Mouse (Mus musculus): ENCODE results near the gene Mrpl48. TPM values are rescaled to one million over a fixed set of nuclear protein-coding genes. Genes with fewer than 3 reads are reported as not detected.
A peak's percentile ranks its signal among the peaks of the same experiment; 100 is the strongest.

Gene Mrpl48
- polyA plus RNA-seq, 1 experiment from 2014 or later, result 91.9 TPM

DNA sequence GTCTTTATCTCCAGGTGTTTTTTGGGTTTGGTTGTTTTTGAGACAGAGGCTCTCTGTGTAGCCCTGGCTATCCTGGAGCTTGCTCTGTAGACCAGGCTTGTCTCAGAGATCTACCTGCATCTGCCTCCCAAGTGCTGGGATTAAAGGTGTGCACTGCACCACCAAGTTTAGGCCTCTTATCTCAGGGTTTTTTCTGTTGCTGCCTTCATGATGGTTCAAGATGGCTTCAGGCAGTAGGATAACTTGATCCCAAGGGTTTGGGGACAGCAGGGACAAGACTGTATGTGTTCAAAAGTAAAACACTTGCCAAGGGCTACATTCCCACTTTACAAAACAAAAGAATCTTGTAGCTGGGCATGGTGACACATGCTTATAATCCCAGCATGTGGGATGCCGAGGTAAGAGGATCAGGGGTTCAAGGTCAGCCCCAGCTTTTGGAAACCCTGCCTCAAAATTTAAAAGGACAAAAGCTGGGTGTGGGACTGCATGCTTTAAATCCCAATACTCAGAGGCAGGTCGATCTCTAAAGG is 106.2 kb downstream of the Mrpl48 start:
- Histone ChIP-seq H3K4me3 (ENCODE audit: inconsistent target) (no peak overlapping the region), H3K79me2 (ENCODE audit: inconsistent target) (peaks cover 8% of the 10 kb centered on the region), H3K36me3 (ENCODE audit: inconsistent target) (peaks cover 30% of the 10 kb centered on the region), H3K27ac (no peak overlapping the region)
- WGBS (ENCODE audit: missing documents), result 46% methylated on average over 2 of the region's 2 CpGs

DNA sequence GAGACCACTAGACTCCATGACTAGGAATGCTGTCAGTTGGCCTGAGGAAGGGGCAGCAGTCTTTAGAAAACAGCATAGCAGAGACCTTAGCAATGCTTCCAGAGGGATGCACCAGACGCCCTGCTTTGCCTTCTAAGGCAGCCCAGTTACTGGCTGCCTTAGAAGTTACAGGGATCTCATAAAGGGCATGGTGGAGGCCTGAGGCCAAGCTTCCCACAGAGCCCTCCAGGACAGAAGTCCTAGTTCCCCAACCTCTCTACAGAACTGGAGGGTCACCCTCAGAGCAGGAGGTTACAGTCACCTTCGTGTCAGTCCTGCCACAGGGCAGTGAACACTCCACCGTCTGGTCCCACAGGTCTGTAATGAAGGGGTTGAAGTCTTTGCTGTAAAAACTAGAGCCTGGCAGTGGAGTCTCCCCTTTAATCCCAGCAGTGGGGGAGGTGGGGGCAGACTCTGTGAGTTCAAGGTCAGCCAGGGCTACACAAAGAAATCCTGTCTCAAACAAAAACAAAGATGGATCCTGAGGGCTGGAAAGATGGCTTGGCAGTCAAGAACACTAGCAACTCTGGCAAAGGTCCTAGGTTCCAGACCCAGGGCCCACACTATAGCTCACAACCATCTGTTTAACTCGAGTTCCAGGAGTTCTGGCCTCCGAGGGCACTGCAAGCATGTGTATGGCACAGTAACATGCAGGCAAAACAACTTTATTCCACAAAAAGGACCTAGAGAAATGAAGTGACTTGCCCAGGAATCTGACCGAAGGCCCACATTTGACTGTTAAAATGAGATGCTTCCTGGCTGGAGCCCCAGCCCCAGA is 106.9 kb downstream of the Mrpl48 start:
- H3K36me3 ChIP-seq (ENCODE audit: inconsistent target), result peaks cover 36% of the 10 kb centered on the region
- H3K4me3 ChIP-seq (ENCODE audit: inconsistent target), result no peak overlapping the region
- no peak overlapping the region for H3K27ac ChIP-seq
- H3K79me2 ChIP-seq (ENCODE audit: inconsistent target), result peaks cover 15% of the 10 kb centered on the region
- WGBS (ENCODE audit: missing documents), result 78% methylated on average over 6 of the region's 6 CpGs

DNA sequence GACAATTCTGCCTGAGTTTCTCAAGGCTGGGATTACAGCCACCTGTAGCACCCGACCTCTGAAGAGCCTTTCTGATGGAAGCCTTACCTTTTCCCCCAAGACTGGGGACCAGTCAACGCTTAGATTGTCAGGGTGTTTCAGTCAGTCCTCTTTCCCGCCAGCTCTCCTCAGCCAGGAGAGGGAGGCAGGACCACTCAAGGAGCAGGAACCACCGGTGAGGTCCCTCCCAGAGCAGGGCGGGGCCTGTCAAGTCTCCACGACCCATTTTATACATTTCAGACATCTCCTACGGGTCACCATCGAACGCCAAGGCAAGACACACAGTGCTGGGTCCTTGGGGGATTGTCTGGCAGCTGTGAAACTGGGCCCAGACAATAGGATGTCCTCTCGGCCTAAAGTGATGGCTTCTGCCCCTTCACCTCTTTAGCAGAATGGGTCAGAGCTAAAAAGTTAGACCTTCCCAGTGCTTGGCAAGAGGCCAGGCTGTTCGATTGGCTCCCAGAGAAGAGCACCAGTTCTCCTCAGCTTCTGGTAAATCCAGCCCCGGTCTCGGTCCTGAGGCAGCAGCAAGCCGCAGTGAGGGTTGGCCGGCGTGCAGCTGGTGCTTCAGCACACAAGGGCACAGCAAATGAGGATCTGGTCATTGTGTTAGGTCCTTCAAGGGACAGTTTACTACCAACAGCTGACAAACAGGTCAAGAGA is 107.7 kb downstream of the Mrpl48 start:
- H3K79me2 ChIP-seq (ENCODE audit: inconsistent target), result peaks cover 21% of the 10 kb centered on the region
- H3K36me3 ChIP-seq (ENCODE audit: inconsistent target), result peaks cover 36% of the 10 kb centered on the region
- H3K4me3 ChIP-seq (ENCODE audit: inconsistent target), result no peak overlapping the region
- WGBS (ENCODE audit: missing documents), result 86% methylated on average over 16 of the region's 16 CpGs
- no peak overlapping the region for H3K27ac ChIP-seq

DNA sequence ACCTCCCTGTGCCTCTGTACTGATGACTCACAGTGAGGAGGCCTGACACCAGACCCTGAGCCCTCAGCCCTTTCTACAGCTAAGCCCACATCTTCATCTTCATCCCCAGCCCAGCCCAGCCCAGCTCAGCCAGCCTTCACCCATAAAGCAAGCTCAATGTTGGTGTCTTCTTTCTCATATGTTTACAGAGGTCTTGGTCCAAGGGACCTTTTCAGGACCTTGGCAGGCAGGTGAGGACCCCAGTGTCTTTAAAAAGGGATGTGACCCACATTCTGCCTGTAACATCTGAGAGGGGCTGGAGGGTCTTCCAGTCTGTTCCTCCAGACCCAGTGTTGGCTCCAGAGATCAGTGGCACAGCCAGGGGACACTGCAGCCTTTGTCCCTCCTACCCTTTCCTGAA is 108.6 kb downstream of the Mrpl48 start:
- Histone ChIP-seq H3K27ac (no peak overlapping the region), H3K36me3 (ENCODE audit: inconsistent target) (peaks cover 36% of the 10 kb centered on the region), H3K79me2 (ENCODE audit: inconsistent target) (peaks cover 31% of the 10 kb centered on the region), H3K4me3 (ENCODE audit: inconsistent target) (no peak overlapping the region)

DNA sequence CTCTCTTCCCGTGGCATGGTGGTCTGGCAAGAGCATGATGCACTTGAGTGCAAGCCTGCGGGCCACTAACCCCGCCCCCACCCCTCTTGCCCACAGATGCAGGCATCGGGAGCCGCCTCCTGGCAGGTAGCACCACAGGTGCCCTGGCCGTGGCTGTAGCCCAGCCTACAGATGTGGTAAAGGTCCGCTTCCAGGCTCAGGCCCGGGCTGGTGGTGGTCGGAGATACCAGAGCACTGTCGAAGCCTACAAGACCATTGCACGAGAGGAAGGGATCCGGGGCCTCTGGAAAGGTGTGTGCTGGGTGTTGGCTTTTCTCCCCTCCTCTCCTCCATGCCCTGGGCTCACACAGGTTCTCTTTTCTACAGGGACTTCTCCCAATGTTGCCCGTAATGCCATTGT is 110.1 kb downstream of the Mrpl48 start:
- 89% methylated on average over 12 of the region's 13 CpGs for WGBS (ENCODE audit: missing documents)
- Histone ChIP-seq H3K4me3 (ENCODE audit: inconsistent target) (no peak overlapping the region), H3K36me3 (ENCODE audit: inconsistent target) (peaks cover 36% of the 10 kb centered on the region), H3K79me2 (ENCODE audit: inconsistent target) (peaks cover 44% of the 10 kb centered on the region), H3K27ac (no peak overlapping the region)

DNA sequence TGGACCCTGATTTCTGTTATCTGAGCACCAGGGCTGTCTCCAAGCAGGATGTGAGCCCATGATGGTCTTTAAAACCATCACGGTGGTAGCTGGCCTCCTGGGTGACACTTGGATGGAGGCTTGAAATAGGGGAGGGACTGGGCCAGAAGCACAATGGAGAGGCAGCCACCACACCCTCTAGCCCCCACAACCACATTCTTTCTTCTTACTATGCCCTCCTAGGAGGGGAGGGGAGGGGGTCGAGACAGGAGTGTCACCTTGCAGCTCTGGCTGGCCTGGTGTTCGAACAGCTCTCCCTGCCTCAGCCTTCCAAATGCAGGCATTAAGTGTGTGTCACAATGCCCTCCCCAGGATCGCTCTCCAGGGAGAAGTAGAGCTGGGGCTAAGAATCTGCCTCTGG is 110.7 kb downstream of the Mrpl48 start:
- H3K36me3 ChIP-seq (ENCODE audit: inconsistent target), result peaks cover 36% of the 10 kb centered on the region
- peaks cover 44% of the 10 kb centered on the region for H3K79me2 ChIP-seq (ENCODE audit: inconsistent target)
- no peak overlapping the region for H3K27ac ChIP-seq
- no peak overlapping the region for H3K4me3 ChIP-seq (ENCODE audit: inconsistent target)
- 87% methylated on average over 2 of the region's 4 CpGs for WGBS (ENCODE audit: missing documents)

DNA sequence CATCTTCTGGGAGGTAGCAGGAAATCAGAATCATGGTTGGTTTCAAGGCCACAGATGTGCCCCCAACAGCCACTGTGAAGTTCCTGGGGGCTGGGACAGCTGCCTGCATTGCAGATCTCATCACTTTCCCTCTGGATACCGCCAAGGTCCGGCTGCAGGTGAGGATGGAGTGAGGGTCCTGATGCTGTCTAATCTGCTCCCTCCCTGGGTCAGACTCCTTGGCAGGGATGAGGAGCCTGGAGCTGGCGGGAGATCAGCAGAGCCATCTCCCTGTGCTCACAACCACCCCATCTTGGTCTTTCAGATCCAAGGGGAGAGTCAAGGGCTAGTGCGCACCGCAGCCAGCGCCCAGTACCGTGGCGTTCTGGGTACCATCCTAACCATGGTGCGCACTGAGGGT is 111.3 kb downstream of the Mrpl48 start:
- Histone ChIP-seq H3K36me3 (ENCODE audit: inconsistent target) (peaks cover 36% of the 10 kb centered on the region), H3K27ac (peak overlapping the region; percentile 93), H3K79me2 (ENCODE audit: inconsistent target) (peaks cover 44% of the 10 kb centered on the region), H3K4me3 (ENCODE audit: inconsistent target) (no peak overlapping the region)
- WGBS (ENCODE audit: missing documents), result 96% methylated on average over 7 of the region's 9 CpGs

DNA sequence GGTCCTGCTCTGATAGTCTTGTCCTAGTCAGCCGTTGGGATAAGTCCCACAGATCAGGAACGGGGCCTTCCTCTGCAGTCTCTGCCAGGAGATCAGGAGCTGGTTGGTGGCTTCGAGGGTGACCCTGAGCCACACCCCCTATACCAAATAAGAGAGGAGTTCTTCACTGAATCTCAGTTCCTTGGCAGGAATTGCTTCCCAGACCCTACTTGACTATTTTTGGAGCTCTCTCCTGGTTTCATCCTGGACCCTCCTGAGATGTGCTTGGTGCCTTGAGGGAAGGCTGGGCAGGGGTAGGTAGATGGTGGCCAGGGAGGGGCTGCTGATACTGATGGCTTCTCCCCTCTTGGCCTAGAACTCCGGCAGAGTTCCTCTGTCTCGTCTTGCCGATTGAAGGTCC is 111.7 kb downstream of the Mrpl48 start:
- Histone ChIP-seq H3K79me2 (ENCODE audit: inconsistent target) (peaks cover 44% of the 10 kb centered on the region), H3K27ac (peak overlapping the region; percentile 93), H3K4me3 (ENCODE audit: inconsistent target) (peak overlapping the region; percentile 28), H3K36me3 (ENCODE audit: inconsistent target) (peaks cover 36% of the 10 kb centered on the region)
- 33% methylated on average over 4 of the region's 6 CpGs for WGBS (ENCODE audit: missing documents)

Other genes with a start within 250 kb of the Mrpl48 start
- 10.9 to 14.9 TPM (median 14.3 TPM) in 3 replicates for gene C2cd3, start 236.1 kb downstream of the Mrpl48 start, polyA plus RNA-seq (2018)
- gene Ppme1, start 236.0 kb downstream of the Mrpl48 start, polyA plus RNA-seq (2018), result 21.1 to 34.9 TPM (median 23.0 TPM) in 3 replicates
- not detected in 3 replicates for gene Ucp3, start 135.3 kb downstream of the Mrpl48 start, polyA plus RNA-seq (2018)
- 934 to 1,261 TPM (median 1,117 TPM) in 3 replicates for gene Ucp2, start 115.0 kb downstream of the Mrpl48 start, polyA plus RNA-seq (2018)
- gene Dnajb13, start 93.3 kb downstream of the Mrpl48 start, polyA plus RNA-seq (2018), result 0.88 to 2.8 TPM (median 2.0 TPM) in 3 replicates
- gene Coa4, start 71.2 kb downstream of the Mrpl48 start, polyA plus RNA-seq (2018), result 33.7 to 48.0 TPM (median 34.1 TPM) in 3 replicates
- 52.8 to 103 TPM (median 73.4 TPM) in 3 replicates for gene Rab6a, start 891 bp downstream of the Mrpl48 start, polyA plus RNA-seq (2018)
- not detected in 3 replicates for gene Plekhb1, start 54.1 kb upstream of the Mrpl48 start, polyA plus RNA-seq (2018)
- 13.3 to 27.2 TPM (median 17.3 TPM) in 3 replicates for gene Fam168a, start 98.3 kb upstream of the Mrpl48 start, polyA plus RNA-seq (2018)